Mouse (Mus musculus) gastrocnemius, postnatal 25 days (tissue): ENCODE results near the gene Sdr39u1. TPM values are rescaled to one million over a fixed set of nuclear protein-coding genes. Genes with fewer than 3 reads are reported as not detected.
A peak's percentile ranks its signal among the peaks of the same experiment; 100 is the strongest.

Source experiments
- DNase-seq: peaks from one replicate; pipeline ENCODE4 v3.0.0; 2022
- total RNA-seq, 2 experiments: library from RNA; stranded (reverse); gene quantifications; 1 replicate in 1 of 2; 2 replicates in 1 of 2; pipeline ENCODE4 v1.2.3; 2021

Sdr39u1 gene
- total RNA-seq, 2 experiments from 2014 or later = 95.7 to 98.1 TPM

DNA sequence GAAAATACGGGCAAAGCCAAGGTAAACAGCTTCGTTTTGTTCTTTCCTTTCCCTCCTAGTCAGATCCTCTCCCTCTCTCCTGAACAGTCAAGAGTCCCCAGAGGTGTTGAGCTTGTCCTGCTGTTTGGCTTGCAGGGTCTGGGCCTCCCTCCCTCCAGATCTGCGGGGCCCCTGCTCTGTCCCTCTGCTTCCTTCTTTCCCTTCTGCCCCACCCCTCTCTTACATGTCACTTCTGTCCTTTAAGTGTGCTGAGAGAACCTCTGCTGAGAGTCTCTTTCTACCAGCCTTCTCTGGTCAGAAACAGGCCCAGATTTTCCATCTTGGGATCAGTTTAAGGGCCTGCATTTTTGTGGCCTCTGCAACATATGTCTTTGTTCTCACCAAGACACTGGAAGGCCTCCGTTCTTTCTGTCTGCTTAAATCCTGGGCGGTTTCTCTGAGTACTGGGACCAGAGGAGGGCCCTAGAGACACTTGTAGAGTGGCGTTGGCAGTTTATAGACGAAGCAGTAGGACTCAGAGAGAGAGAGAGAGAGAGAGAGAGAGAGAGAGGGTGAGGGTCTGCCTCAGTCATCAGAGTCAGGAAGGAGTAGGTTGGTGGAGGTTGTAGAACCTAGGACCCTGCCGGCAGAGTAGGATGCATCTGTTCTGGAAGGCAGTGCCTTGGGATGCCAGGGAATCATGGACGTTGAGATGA is 45.5 kb downstream of the Sdr39u1 start:
- DNase-seq = no peak

DNA sequence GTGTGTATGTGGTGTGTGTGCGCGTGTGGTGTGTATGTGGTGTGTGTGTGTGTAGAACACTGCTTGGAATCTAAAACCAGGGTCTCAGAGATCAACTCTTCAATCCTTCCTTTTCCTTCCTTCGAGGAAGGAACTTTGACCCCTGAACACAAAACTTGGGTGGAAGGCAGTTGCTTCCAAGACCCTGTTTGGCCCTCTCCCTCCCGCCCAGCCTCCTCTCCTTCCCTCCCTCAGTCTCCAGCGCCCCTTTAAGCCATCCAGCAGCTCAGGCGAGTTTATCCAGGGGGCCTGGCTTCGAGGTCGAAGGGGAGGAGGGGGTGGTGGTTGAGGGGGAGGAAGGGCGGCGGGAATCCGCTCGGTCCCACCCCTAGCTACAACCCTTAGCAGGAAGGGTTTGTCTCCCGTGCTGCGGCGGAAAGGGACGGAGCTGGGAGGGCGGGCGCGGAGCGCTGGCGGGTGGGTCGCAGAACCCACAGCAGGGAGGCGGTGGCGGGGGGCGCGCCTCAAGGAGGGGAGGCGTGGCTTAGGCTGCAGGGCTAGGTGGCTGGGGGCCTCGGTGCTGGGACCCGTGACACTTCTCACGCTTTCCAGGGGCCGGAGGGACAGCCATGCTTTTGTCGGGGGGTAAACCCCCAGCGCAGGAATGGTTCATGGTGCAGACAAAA is 46.3 kb downstream of the Sdr39u1 start, which contains the start of gene Nynrin:
Gene Nynrin, plus strand, starts transcription at position 390 of the 665 bp plus-strand sequence.
- DNase-seq = peak; percentile 78

DNA sequence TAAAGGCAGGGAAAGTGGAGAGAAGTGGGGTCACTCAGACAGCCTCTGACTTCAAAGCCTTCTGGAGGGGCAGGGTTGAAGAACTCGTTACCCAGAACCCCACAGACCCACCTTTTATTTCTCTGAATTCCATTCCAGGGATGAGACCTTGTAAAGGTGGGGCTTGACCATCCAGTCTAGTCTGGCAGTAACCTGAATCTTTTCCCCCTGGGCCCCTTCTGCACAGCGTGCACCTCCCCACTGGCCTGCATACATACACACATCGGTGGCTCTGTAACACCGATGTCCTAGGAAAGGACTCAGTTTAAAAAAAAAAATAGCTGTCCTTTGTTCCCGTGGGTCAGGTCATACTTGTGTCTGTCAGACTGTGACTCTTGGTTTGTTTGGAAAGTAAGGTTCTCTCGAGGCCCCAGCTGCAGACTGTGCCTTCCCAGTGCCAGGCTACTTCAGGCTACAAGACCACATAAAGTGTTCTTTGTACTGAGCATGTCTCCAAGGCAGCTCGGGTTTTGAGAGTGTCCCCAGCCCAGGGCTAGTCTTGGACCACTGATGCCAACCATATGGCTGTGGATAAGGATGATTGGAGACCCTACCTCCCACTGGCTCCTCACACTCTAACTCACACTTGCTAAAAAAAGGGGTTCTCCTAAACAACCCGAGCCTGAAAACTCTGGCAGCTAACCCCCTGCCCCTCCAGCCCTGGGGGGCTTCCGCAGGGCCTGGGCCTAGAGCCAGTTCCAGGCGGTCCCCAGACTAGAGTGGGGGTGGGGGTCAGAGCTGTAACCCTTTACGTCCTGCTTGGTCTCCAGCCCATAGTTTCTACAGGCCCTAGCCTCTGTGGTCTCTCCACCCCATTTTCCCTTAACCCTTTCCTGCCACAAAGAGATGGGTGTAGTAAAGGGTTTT is 47.2 kb downstream of the Sdr39u1 start:
- DNase-seq = no peak

DNA sequence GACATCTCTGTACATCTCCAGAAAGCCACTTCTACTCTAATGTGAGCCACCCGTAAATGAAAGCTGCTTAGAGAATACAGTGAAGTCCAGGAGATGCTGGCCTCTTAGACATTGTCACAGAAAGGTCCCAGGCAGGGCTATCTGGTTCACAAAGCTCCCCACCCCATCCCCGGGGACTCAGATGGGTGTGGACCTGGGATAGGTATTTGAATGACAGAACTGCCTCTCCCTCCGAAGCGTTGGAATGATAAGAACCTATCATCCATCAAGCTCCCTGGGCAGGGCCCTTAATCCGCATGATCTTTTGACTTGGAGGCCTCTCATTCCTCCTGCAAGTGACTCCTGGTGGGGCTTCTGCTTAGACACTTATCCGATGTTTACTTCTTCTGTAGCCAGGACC is 49.2 kb downstream of the Sdr39u1 start:
- no peak for DNase-seq

Other genes starting within 250 kb of the Sdr39u1 start
- 10 to 100 TPM; 15.0 to 17.3 TPM for gene Mdp1, start 239.8 kb downstream of the Sdr39u1 start, total RNA-seq
- gene Gmpr2, start 228.4 kb downstream of the Sdr39u1 start, total RNA-seq = 1 to 10 TPM; 2.4 to 3.3 TPM
- gene Nedd8, start 228.2 kb downstream of the Sdr39u1 start, total RNA-seq = 100 to 1,000 TPM; 180 to 191 TPM
- gene Tinf2, start 218.5 kb downstream of the Sdr39u1 start, total RNA-seq = 1 to 10 TPM; 7.5 to 8.2 TPM
- not detected for gene Tgm1, start 186.4 kb downstream of the Sdr39u1 start, total RNA-seq
- gene Rabggta, start 178.0 kb downstream of the Sdr39u1 start, total RNA-seq = 10 to 100 TPM; 10.3 TPM
- 10 to 100 TPM; 29.4 to 32.7 TPM for gene Dhrs1, start 154.6 kb downstream of the Sdr39u1 start, total RNA-seq
- gene Nop9, start 154.6 kb downstream of the Sdr39u1 start, total RNA-seq = 10 to 100 TPM; 11.3 to 12.0 TPM
- gene Cideb, start 141.8 kb downstream of the Sdr39u1 start, total RNA-seq = not detected
- gene Ltb4r2, start 138.9 kb downstream of the Sdr39u1 start, total RNA-seq = under 1 TPM in 1 of 2 experiments, not detected in 1; 0.10 TPM
- gene Ltb4r1, start 134.3 kb downstream of the Sdr39u1 start, total RNA-seq = not detected
- 1 to 10 TPM; 6.4 to 6.5 TPM for gene Adcy4, start 116.2 kb downstream of the Sdr39u1 start, total RNA-seq
- 1 to 10 TPM; 1.3 to 1.7 TPM for gene Ripk3, start 111.4 kb downstream of the Sdr39u1 start, total RNA-seq
- 1 to 10 TPM; 3.2 to 5.9 TPM for gene Nfatc4, start 77.1 kb downstream of the Sdr39u1 start, total RNA-seq
- gene Nynrin, start 46.3 kb downstream of the Sdr39u1 start, total RNA-seq = 1 to 10 TPM; 2.6 to 4.1 TPM
- not detected for gene Cbln3, start 15.9 kb downstream of the Sdr39u1 start, total RNA-seq
- gene Khnyn, start 15.3 kb downstream of the Sdr39u1 start, total RNA-seq = 1 to 10 TPM; 7.0 to 9.1 TPM
- 1 to 10 TPM; 2.7 to 4.1 TPM for gene Cma1, start 44.4 kb upstream of the Sdr39u1 start, total RNA-seq
- gene Cma2, start 50.7 kb upstream of the Sdr39u1 start, total RNA-seq = not detected
- gene Mcpt1, start 117.7 kb upstream of the Sdr39u1 start, total RNA-seq = not detected
- gene Mcpt9, start 130.2 kb upstream of the Sdr39u1 start, total RNA-seq = not detected
- gene Mcpt2, start 141.7 kb upstream of the Sdr39u1 start, total RNA-seq = not detected
- gene Mcpt4, start 162.0 kb upstream of the Sdr39u1 start, total RNA-seq = 1 to 10 TPM; 2.7 to 5.8 TPM
- gene Mcpt8, start 185.0 kb upstream of the Sdr39u1 start, total RNA-seq = not detected
- gene Ctsg, start 202.3 kb upstream of the Sdr39u1 start, total RNA-seq = not detected
- gene Gzme, start 220.3 kb upstream of the Sdr39u1 start, total RNA-seq = not detected
- not detected for gene Gzmd, start 232.3 kb upstream of the Sdr39u1 start, total RNA-seq